Mouse (Mus musculus): ENCODE results near the gene Nckap5.

The Nckap5 gene

DNA sequence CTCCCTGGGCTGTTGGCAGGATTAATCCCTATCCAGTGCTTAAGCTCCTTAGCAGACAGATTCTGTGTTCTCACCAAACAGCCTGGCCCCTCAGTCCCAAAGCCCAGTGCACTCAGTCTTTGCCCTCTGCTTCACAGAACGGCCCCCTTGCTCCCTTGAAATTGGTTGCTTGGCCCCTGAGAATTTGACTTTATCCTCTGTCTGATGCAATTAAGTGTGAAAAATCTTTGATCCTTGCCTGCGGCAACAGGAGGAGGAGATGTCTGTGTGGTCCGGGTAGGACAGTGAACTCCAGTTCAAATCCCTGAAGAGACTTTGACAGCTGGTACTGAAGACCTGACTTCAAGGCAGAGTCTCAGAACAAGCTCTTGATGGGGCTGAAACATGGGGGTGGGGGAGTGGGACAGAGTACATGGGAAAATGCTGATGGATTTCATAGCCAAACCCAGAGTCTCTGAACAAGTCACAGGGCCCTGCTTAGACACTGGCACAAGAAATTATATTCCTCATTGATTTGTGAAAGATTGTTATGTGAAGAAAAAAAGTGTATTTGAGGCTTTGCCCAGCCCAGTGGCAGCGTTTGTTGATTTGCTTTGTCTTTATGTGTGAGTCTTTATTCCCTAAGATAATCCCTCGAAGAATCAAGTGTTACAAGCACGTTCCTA, 65.0 kb downstream of the Nckap5 start:
- in situ Hi-C loops (cut with MseI, MboI): no loop called here

DNA sequence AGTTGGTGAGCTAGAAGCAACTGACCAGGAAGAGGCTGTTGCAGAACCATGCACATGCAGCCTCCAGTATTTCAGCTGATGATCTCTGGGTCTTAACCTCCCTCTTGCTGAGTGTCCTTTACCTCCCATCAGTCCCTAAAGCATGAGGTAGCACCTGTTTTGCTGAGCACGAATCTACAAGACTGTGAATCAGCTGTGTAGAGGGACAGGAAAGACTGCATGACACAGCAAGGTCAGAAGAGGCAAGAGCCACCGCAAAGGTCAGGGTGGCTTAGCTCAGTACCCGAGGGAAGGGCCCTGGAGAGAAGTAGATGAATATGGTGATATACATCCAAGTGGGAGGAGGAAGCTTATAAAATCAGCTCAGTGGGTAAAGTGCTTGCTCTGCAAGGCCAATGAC, 66.4 kb downstream of the Nckap5 start:
- in situ Hi-C loops (cut with MseI, MboI): no loop called here

DNA sequence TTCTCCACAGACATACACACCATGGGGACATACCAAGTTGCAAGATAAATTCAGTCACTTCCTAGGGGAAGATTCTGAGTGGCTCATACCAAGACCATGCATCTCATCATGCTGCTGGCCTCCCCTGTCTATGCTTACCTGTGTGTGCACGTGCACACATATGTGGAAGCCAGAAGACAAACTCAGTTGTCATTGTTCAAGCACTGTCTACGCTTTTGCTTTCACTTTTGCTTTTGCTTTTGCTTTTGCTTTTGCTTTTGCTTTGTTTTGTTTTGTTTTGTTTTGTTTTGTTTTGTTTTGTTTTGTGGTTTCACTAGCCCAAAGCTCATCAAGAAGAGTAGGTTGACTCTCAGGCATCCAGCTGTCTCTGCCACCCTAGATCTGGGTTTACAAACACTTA, 67.4 kb downstream of the Nckap5 start:
- in situ Hi-C loops (cut with MseI, MboI): no loop called here

DNA sequence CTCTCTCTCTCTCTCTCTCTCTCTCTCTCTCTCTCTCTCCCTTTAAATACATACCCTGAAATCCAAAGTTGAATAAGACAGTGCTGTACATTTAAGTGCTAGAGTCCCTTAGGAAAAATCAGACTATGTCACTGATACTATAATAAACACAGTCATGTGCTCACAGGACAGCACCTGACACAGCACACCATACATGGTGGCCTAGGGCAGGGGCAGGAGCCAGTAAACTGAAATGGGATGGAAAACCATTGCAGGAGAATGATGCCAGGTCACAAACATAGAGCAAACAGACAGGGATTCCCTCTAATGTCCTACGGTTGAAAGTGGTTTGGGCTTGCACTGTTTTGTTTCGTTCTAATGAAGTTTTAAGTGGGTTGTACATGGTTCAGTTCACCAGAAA, 70.2 kb downstream of the Nckap5 start:
- in situ Hi-C loops (cut with MseI, MboI): no loop called here

DNA sequence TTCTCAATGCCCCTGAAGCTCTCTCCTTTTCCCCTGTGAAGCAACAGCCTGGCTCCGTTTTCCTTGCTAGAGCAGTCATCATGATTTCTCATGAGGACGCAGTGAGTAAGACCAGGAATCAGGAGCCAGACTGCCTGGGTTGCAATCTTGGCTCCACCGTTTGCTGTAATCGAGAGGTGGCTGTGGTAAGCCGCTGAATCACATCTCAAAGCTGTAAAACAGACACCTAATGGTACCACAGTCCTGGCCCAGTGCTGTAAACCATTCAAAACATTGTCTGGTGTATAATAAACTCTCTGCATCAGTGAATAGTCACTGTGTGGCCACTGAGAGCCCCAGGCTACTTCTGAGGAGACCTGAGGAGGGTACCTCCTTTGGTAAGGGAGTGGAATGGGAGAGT, 74.9 kb downstream of the Nckap5 start:
- in situ Hi-C loops (cut with MseI, MboI): no loop called here

DNA sequence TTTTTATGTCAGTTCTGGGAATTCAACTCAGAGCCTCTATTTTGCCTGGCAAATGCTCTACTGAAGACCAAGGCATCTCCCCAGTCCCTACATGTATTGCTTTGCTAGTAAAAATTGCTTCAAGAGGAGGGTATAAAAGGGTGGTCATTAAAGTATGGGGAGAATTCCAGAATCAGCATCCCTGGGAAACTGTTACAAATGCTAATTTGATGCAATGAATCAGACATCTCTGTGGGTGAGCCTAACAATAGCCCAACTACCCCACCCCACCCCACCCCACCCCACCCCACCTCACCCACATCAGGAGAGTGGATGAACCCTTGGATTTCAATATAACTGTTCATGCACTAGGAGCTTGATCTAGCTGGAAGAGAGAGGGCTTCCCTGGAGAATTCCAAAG, 77.0 kb downstream of the Nckap5 start:
- in situ Hi-C loops (cut with MseI, MboI): no loop called here

DNA sequence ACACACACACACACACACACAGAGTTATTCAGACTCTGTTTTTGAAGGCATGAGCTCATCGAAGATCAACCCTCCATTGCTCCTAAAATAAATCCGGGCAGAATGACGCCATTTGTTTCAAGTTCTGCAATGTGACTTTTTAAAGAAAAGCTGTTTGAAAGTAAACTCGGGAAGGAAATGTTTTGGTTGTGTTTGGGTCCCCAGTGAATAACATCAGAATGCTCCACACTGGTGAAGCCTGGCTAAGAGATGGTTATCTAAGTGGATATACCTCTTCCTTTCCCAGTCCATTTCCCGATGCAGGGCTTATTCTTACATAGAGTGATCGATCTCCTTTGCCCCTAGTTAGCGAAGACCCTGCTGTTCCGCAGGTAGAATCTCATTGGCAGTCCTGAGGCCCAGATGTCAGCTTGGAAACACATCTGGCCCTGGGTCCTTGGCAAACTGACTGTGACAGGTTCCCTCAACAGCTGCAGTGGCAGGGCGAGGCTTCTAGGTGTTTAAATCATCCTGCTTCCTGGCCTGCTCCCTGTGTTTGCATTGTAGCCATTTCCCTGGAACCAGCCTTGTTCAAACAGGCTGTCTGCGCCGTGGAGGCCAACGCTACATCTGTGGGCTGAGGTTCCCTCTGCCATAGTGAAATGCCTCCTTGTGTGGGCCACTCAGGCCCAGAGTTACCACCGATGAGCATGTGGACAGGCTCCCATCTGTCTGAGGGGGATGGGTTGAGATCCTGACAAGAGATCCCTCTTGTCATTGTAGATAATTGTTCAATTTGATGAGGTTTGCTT, 78.2 kb downstream of the Nckap5 start:
- in situ Hi-C loops (cut with MseI, MboI): no loop called here

DNA sequence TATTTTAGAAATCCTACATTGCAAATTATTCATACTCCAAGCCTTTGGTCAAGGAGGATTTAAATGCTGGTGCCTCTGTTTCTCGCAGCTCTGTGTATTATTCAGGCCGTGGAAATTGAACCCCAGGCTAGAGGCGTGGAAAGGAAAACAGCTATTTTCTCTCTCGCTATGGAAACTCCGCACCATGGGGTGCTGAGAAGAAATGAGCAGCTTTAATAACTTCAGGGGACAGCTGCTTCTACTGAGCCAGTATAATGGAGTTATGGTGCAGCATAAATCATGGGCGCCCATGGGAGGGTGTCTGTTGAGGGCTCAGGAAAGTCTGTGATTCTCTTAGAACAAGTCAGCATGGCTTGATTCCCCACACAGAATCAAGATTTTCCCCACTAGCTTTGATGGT, 79.5 kb downstream of the Nckap5 start:
- in situ Hi-C loops (cut with MseI, MboI): no loop called here

DNA sequence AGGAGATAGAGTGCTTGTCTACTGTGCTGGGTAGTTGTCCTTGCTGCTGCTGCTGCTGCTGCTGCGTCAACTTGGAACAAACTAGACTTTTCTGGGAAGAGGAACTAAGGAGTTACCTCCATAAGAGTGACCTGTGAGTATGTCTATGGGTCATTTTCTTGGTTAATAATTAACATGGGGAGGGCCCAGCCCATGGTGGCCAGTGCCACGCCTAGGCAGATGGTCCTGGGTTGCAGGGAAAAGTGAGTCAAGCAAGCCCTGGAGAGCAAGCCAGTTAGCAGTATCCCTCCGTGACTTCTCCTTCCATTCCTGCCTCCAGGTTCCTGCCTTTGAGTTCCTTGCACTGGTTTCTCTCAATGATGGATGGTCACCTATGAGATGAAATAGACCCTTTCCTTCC, 80.4 kb downstream of the Nckap5 start:
- in situ Hi-C loops (cut with MseI, MboI): no loop called here

DNA sequence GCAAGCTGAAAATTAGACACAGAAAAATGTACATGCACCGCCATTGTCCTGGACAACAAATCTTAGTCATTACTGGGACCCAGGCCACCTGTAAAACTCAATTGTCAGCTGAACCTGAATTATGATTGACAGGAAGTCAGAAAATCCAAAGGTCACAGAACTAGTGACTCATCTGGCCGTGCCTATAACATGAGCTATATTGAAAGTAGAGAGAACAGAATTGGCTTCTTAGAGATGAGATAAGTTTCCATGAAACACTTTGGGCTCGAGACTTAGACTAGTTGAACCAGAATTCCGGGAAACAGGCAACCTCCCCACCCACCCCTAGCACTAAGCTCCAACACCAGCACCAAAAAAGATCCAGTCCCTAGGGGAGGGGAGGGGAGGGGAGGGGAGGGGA, 82.7 kb downstream of the Nckap5 start:
- in situ Hi-C loops (cut with MseI, MboI): loop anchor here in 1 of 2 experiments (10.0 kb wide), 1 partner anchor 57 kb away; no protein-coding TSS in a partner anchor

DNA sequence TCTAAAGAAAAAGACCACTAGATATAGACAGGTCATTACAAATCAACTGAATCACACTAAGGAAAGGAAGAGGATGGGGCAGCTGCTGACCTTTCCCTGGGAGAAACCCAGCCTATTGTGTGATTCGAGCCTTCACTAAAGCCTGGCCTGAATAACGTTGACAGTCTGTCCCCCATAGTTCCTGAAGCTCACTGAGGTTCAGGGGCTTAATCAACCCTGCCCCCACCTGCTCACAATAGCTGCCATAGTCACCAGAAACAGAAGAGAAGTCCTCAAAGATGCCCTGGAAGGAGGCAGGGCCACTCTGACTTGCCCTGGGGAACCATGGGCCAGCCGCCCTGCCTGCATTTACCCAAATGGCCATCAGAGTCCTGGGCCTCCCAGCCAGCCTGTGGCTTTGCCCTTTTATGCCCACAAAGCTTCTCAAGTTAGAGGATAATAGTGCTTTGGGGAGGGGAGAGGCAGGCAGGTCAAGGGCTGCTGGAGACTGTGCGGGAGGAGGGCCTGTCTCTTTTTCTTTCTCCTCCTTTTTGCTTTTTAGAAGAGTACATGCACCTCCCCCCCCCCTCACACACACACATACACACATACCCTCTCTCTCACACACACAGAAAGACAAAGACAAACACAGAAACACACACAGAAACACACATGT, 85.0 kb downstream of the Nckap5 start:
- in situ Hi-C loops (cut with MseI, MboI): loop anchor here in 1 of 2 experiments (10.0 kb wide), 1 partner anchor 59 kb away; no protein-coding TSS in a partner anchor

DNA sequence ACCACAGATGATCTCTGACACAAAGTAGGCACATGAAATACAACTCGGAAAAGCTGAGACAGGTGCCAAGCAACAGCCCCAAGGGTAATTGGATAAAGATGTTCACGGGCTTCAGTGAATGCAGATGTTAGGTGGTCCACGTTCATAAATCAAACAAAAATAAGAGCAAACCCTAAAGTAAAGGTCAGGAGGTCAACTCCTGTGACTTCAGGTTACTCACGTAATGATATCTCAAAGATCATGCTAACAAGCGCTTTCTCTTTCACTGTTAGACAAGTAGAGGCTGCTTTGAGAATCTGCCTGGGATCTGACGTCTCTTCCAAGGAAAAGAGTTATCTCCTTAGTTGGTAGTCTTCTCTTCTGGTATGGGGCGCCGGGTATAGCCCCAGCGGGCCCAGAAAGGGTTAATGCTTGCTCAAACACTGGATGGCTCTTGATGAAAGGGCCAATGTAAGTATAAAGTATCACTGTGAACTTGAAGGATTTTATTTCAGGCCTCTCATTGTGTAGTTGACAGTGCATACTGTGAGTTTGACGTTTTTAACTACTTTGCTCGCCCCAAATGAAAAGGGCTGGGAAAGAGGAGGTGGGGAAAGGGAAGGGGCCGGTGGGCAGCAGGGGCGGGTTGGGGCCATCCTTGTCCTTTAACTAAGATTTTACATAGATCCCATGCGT, 85.8 kb downstream of the Nckap5 start:
- in situ Hi-C loops (cut with MseI, MboI): loop anchor here in 1 of 2 experiments (10.0 kb wide), 1 partner anchor 60 kb away; no protein-coding TSS in a partner anchor

DNA sequence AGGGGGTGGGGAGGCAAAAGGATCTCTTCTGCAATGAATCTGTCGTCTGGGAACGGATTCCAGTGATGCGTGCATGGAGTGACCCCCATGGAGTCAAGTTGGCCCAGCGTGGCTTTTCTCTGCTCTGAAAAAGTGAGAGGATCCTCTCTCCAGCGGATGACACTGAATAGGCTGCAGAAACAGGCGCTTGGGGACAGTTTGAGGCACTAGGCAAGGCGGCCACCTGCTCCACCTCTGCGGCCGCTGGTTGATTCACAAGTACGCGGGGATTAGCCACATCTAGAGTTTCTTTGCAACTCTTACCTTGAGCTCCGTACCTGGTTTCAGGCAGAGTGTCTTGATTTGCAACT, 92.3 kb downstream of the Nckap5 start:
- in situ Hi-C loops (cut with MseI, MboI): no loop called here

DNA sequence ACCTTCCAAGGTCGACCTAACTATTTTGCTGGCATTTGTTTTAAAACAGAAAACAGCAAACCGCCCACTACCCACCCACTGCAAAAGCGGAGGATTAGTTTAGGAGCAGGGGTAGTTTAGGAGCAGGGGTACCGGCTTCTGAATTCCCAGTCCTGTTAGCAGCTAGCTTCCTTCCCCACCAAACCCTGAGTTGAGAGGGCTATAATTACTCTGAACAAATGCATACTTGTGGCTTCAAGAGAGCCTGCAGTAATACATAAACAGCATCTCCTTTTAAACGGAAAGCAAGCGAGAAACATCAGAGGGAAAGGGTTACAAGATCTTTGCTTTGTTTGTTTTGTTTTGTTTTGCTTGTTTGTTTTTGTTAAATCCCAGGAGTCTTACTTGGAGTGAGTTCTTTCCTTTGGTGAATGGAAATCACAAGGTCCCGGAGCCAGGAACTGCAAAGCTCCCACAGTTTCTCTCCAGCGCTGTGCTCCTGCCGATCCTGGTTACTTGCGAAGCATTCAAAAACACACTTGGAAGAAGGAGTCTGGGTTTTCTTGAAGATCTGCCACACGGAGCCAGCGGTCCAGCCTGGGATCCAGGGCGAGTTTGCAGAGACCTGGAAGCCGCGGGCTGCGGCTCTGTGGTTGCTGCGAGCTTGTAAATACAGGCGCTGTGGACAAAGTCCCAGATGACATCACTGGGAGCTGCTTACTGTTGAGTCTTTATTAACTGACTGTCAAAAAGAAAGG, 92.9 kb downstream of the Nckap5 start:
- in situ Hi-C loops (cut with MseI, MboI): no loop called here

DNA sequence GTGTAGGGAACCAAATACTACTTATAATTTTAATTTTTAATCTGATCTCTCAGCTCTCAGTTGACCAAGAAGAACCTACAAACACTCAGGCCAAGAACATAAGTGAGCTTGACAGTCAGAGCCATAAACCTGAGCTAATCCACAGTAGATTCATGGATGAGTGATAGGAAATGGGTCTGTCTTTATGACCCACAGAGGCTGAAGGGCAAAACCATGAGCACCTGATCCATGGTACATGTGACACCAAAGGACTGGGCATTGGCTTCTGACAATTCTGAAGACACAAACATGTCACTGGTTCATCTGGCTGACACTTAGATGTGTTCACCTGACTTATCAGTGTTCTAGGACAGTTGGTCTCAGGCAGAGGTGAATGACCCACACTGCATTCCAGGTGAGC, 98.9 kb downstream of the Nckap5 start:
- in situ Hi-C loops (cut with MseI, MboI): no loop called here

DNA sequence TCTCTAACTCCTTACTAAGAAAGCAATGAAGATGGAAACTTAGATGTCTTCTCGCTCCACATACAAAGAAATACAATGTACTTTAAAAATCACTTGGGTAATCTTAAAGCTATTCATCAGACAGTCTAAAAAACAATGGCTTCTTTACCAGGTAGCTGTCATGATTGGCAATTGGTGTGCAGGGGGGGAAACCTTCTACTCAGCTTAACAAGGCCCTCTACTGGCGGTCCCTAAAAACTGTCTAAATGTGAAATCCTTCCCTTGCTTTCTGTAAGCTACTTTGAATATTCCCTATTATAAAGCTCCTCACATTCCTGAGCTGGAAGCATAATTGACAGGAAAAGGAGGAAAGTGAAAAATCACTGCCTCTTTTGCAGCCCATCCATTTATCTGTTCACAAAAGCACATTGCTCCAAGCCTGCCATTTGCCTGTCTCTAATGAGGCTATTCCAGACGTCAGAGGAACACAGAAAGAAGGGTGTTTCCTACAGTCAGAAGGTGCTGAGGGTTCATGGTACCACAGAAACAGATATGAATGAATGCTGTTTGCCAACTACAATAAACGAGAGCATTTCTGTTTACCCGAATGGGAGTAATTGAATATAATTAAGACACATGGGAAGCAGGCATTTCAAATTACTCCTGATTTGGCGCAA, 104.1 kb downstream of the Nckap5 start:
- in situ Hi-C loops (cut with MseI, MboI): no loop called here

DNA sequence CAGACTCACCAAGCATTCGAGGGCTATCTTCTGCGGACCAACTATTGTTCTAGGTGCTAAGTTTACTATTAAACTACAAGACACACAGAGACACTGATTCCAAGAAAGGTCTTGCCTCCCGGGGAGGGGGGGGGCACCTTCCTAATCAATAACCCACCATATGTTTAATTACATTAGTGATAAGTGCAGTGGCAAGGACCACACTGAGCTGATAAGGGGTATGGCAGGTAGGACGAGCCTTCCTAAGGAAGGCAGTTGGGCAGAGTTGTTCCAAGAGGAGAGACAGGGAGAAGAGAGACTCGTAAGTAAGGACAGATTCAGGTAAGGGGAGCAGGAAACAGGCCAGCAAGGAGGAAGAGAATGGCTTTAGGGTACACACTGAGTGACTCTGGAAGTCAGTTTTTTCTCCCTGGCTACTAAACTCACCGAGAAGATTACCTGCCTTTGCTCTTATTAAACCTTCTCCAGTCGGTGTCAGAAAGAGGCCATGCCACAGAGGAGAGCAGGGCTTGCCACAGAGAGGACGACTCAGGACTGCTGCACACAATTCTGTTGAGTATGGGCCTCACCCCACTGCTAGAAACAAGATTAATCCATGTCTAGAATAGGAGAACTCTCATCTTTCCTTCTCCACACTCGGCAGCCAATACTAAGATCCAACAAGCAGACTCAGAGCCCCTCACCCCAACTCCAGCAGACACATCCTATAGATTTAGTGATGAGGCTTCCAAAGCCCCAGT, 104.8 kb downstream of the Nckap5 start:
- in situ Hi-C loops (cut with MseI, MboI): no loop called here

DNA sequence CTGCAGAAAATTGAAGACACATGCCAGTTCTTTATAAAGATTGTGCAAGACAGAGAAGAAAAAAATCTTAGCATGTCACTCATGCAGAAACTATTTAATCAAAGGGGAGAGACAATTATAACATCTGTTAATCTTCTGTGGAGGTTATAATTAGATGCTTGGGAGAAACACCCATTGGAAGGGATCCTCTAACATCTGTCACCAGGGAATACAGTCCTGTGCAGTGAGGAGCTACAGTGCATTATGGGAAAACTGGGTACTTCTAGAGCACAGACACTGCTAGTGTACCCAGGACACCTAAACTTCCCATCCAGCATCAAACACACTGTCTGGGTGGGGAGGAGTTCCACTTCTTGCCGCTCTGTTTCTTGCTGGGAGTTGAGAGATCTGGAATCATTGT, 108.7 kb downstream of the Nckap5 start:
- in situ Hi-C loops (cut with MseI, MboI): no loop called here

DNA sequence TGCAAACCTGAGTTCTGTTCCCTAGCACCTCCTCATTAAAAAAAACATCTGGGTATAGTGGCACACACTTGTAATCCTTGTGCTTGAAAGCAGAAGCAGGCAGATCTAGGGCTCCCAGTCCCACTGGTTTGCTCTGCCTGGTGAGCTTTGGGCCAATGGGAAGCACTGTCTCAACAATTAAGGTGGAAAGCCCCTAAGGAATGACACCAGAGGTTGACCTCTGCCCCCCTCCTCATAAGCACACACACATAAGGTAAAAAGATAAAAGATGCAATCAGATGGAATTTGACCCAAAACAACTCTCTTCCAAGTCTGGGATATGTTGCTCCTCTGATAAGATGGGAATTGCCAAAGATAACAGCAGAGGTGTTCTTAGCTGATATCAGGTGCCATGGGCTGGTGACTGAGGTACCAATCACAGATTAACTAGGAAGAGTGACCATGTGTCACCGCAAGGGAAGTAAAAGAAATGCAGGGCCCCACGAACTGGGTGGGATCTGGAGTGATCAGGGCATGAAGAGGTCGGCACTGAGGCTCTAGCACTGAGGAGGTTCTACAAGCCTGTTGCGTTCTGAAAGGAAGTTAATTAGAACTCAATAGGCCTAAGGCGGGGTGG, 110.8 kb downstream of the Nckap5 start:
- in situ Hi-C loops (cut with MseI, MboI): no loop called here

DNA sequence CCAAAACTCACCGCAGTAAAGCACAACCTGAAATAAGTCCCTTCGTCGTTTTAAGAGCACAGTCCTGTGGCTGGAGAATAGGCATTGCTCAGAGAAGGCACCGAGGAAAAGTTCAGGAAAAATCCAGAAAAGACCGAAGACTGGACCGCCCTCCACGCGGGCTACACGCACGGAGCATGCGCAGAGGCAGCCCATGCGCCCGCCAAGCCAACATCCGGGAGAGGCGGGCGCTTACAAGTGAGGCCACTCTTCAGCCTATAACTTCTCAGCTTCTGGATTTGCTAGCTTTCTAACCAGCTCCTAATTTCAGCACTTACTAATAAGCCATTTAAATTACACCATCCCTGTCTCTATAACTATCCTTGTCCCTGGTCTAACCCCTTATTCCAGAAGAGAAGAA, 124.0 kb downstream of the Nckap5 start:
- in situ Hi-C loops (cut with MseI, MboI): no loop called here
